In genomic region chr11:96147471-96147870, GRCm38 (mm10) we compare ENCODE assay signal across 49 mouse cellular contexts. TPM values are rescaled to one million over a fixed set of nuclear protein-coding genes. Genes with fewer than 3 reads are reported as not detected.
"Had no signal": no experiment of that assay in that cellular context is flagged by ENCODE, and none has a peak within 500 bp of the region (broad histone marks: within the 10 kb centered on the region; RNA-seq: fewer than 3 reads in every experiment).

No protein-coding gene starts in this region.

- H3K4me1 ChIP-seq: hindbrain, embryonic 15.5 days had no signal

- DNase-seq: heart, postnatal 10 days; heart, postnatal 14 days; heart, postnatal 36 days; heart, postnatal 4 days; kidney, adult 11 months; kidney, adult 18-20 months; kidney, adult 2 months; kidney, adult 8-10 months; kidney, adult 9 months; kidney, postnatal 10 days; kidney, postnatal 14 days; kidney, postnatal 25 days; kidney, postnatal 36 days; kidney, postnatal 4 days; layer of hippocampus, adult 9-11 months; layer of hippocampus, postnatal 36 days had no signal

- H3K4me2 ChIP-seq: heart, embryonic 11.5 days; heart, embryonic 12.5 days; heart, embryonic 13.5 days; heart, embryonic 15.5 days; hindbrain, embryonic 12.5 days; hindbrain, embryonic 13.5 days; hindbrain, embryonic 14.5 days; hindbrain, embryonic 15.5 days; kidney, embryonic 15.5 days had no signal

- H3K9me3 ChIP-seq: heart, embryonic 10.5 days; heart, embryonic 12.5 days; heart, embryonic 13.5 days; heart, embryonic 15.5 days; hindbrain, embryonic 10.5 days; hindbrain, embryonic 12.5 days; hindbrain, embryonic 13.5 days; hindbrain, embryonic 15.5 days; kidney, embryonic 15.5 days had no signal

- H3K36me3 ChIP-seq: heart, embryonic 10.5 days; heart, embryonic 12.5 days; heart, embryonic 13.5 days; heart, embryonic 15.5 days; hindbrain, embryonic 10.5 days; hindbrain, embryonic 12.5 days; hindbrain, embryonic 13.5 days; hindbrain, embryonic 15.5 days; kidney, embryonic 15.5 days had no signal

- ATAC-seq: hindbrain, embryonic 16.5 days; hindbrain, postnatal 0 days; inflammation-experienced regulatory T-cells, adult 6 months had no signal

- H3K9ac ChIP-seq: heart, embryonic 12.5 days; heart, embryonic 13.5 days; heart, embryonic 15.5 days; hindbrain, embryonic 12.5 days; hindbrain, embryonic 13.5 days; hindbrain, embryonic 14.5 days; hindbrain, embryonic 15.5 days; kidney, embryonic 15.5 days had no signal

- H3K27ac ChIP-seq: heart, embryonic 10.5 days; heart, embryonic 13.5 days; heart, embryonic 15.5 days; hindbrain, embryonic 10.5 days; hindbrain, embryonic 12.5 days; hindbrain, embryonic 13.5 days; hindbrain, embryonic 14.5 days; hindbrain, embryonic 15.5 days; hindbrain, postnatal 0 days; kidney, embryonic 15.5 days; kidney, postnatal 0 days; layer of hippocampus, adult 2 months; left cerebral cortex, adult 2 months had no signal

- H3K4me3 ChIP-seq: heart, embryonic 10.5 days; heart, embryonic 12.5 days; heart, embryonic 13.5 days; heart, embryonic 15.5 days; hindbrain, embryonic 10.5 days; hindbrain, embryonic 12.5 days; hindbrain, embryonic 13.5 days; hindbrain, embryonic 15.5 days; kidney, embryonic 15.5 days; layer of hippocampus, adult 2 months; left cerebral cortex, adult 2 months had no signal

RNA-seq across cellular contexts. Expression of gene Ttll6, which starts 13.9 kb away (rescaled TPM):
- total RNA-seq: heart, postnatal 10 days; heart, postnatal 25 days; heart, postnatal 36 days; heart, postnatal 4 days; hematopoietic stem cell, adult 5-6 weeks; left cerebral cortex, adult 2 months had no signal
- polyA plus RNA-seq: heart, embryonic 10.5 days; heart, embryonic 11.5 days; heart, embryonic 12.5 days; heart, embryonic 13.5 days; heart, embryonic 14.5 days; heart, postnatal 0 days; inflammation-experienced regulatory T-cells, adult 6 months; kidney, embryonic 14.5 days; kidney, embryonic 15.5 days; kidney, embryonic 16.5 days had no signal

RNA-seq across cellular contexts. Expression of gene Calcoco2, which starts 35.7 kb away (rescaled TPM):
- total RNA-seq: heart, postnatal 10 days; heart, postnatal 14 days; heart, postnatal 25 days; heart, postnatal 36 days; heart, postnatal 4 days; hematopoietic stem cell, adult 5-6 weeks; hindbrain, postnatal 0 days; layer of hippocampus, adult 2 months; layer of hippocampus, postnatal 10 days; layer of hippocampus, postnatal 25 days; layer of hippocampus, postnatal 36 days; left cerebral cortex, adult 18-20 months; left cerebral cortex, adult 2 months had no signal
- polyA plus RNA-seq: heart, embryonic 11.5 days; heart, embryonic 12.5 days; heart, embryonic 13.5 days; heart, embryonic 14.5 days; heart, embryonic 15.5 days; heart, postnatal 0 days; hindbrain, embryonic 10.5 days; hindbrain, embryonic 13.5 days; hindbrain, embryonic 14.5 days; hindbrain, embryonic 16.5 days; inflammation-experienced regulatory T-cells, adult 6 months; kidney, adult 2 months; kidney, embryonic 14.5 days; kidney, embryonic 15.5 days; kidney, embryonic 16.5 days; kidney, postnatal 0 days; large intestine, adult 2 months had no signal

RNA-seq across cellular contexts. Expression of gene Hoxb13, which starts 46.6 kb away (rescaled TPM):
- total RNA-seq: heart, adult 8-10 months; heart, postnatal 10 days; heart, postnatal 14 days; heart, postnatal 25 days; heart, postnatal 36 days; heart, postnatal 4 days; hematopoietic stem cell, adult 5-6 weeks; hindbrain, postnatal 0 days; layer of hippocampus, adult 18-20 months; layer of hippocampus, adult 2 months; layer of hippocampus, adult 8-10 months; layer of hippocampus, postnatal 10 days; layer of hippocampus, postnatal 14 days; layer of hippocampus, postnatal 25 days; layer of hippocampus, postnatal 36 days; left cerebral cortex, adult 18-20 months; left cerebral cortex, adult 2 months had no signal
- polyA plus RNA-seq: heart, embryonic 10.5 days; heart, embryonic 11.5 days; heart, embryonic 12.5 days; heart, embryonic 13.5 days; heart, embryonic 14.5 days; heart, embryonic 15.5 days; heart, postnatal 0 days; hindbrain, embryonic 10.5 days; hindbrain, embryonic 11.5 days; hindbrain, embryonic 12.5 days; hindbrain, embryonic 13.5 days; hindbrain, embryonic 14.5 days; hindbrain, embryonic 15.5 days; hindbrain, embryonic 16.5 days; hindbrain, postnatal 0 days; inflammation-experienced regulatory T-cells, adult 6 months; intestine, embryonic 14.5 days; kidney, adult 2 months; kidney, embryonic 14.5 days; kidney, embryonic 16.5 days; kidney, postnatal 0 days; large intestine, adult 2 months had no signal
